Mouse (Mus musculus) cortical plate, adult 2 months (tissue): ENCODE measurements around the gene Gm37240. TPM values are rescaled to one million over a fixed set of nuclear protein-coding genes. Genes with fewer than 3 reads are reported as not detected.

ENCODE experiments used
- H3K27ac ChIP-seq: fragments of 200-500 bp; 2 replicates; pipeline ENCODE4 v1.5.1; 2012; ENCODE audit warnings: low read length, control low read depth, inconsistent platforms; ENCODE audit not compliant: insufficient read depth
- H3K4me1 ChIP-seq: fragments of 200-500 bp; 2 replicates; pipeline ENCODE4 v1.6.1; 2011; ENCODE audit warnings: low read length; ENCODE audit not compliant: control insufficient read depth, insufficient read depth
- H3K4me3 ChIP-seq: fragments of 200-500 bp; 2 replicates; pipeline ENCODE4 v1.5.1; 2011; ENCODE audit warnings: mild to moderate bottlenecking, low read length, control low read depth; ENCODE audit not compliant: insufficient read depth
- CTCF ChIP-seq: fragments of 200-500 bp; IDR thresholded peaks from 2 replicates; pipeline ENCODE4 v1.5.1; 2011; ENCODE audit warnings: mild to moderate bottlenecking, control low read depth, low read length; ENCODE audit not compliant: insufficient read depth; ENCODE audit errors: extremely low read depth
- POLR2A ChIP-seq: fragments of 200-500 bp; IDR thresholded peaks from 2 replicates; pipeline ENCODE4 v1.6.1; 2011; ENCODE audit warnings: mild to moderate bottlenecking, low read length, control low read depth; ENCODE audit not compliant: insufficient read depth; ENCODE audit errors: extremely low read depth
- polyA plus RNA-seq: library from polyadenylated mRNA; depleted of rRNA; stranded (reverse); fragments of >200 nt; gene quantifications from 2 replicates; pipeline ENCODE4 v1.2.3, GENCODE M21; 2012

Gm37240 gene
- polyA plus RNA-seq, 1 experiment: 0.81 TPM

DNA sequence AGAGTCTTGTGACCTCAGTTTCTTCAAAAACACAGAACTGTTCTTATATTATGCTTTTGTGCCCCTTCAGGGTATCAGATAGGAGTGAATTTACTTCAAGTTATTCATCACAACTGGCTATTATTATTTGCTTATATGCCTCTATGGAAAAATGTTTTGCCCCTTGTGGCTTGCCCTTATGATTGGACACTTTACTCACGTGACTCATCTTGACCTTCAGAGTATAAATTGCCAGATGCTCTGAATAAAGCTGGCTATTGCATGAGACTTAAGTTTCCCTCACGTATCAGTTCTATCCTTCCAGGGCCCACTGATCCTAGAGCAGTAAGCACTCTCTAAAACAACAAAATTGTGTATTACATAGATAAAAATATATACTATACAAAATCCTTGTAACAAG is 1385.2 kb downstream of the Gm37240 start:
- no peak overlapping the region for H3K27ac ChIP-seq
- TF ChIP-seq POLR2A (no peak), CTCF (no peak)
- no peak overlapping the region for H3K4me3 ChIP-seq
- no peaks in the 10 kb centered on the region for H3K4me1 ChIP-seq

GRCm38 (mm10) chr3:84500491-84500890 is 1386.8 kb downstream of the Gm37240 start:
- H3K27ac ChIP-seq: peak overlapping the region; percentile 56; the same call in 1 of the 2 replicates
- H3K4me3 ChIP-seq: no peak overlapping the region
- no peaks in the 10 kb centered on the region for H3K4me1 ChIP-seq
- TF ChIP-seq POLR2A: no peak
- no peak for TF ChIP-seq CTCF

DNA sequence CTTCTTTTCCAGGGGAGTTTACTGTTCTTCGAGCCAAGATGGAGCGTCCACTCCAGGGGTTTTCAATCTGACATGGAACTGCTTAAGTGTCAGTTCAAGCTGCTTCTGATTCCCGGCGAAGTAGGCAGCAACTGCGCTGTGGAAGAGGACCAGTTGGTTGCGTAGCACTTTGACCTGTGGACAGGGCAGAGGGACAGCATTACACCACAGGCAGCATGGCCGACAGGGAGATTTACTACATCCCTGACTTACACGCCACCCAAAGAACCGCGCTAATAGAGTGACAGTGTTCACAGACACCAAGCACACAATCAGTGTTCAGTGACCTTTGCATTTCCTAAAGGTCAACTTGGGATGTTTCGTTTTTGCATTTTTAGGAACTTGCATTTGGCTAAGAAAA is 1389.6 kb downstream of the Gm37240 start:
- H3K27ac ChIP-seq: no peak overlapping the region
- TF ChIP-seq POLR2A (no peak), CTCF (no peak)
- no peaks in the 10 kb centered on the region for H3K4me1 ChIP-seq
- H3K4me3 ChIP-seq: no peak overlapping the region

GRCm38 (mm10) chr3:84492657-84493056 is 1394.7 kb downstream of the Gm37240 start:
- H3K4me1 ChIP-seq: no peaks in the 10 kb centered on the region; the same call in 1 of the 2 replicates
- no peak overlapping the region for H3K4me3 ChIP-seq
- TF ChIP-seq CTCF (no peak), POLR2A (no peak)
- no peak overlapping the region for H3K27ac ChIP-seq

- Histone ChIP-seq H3K27ac (no peak overlapping the region), H3K4me1 (no peaks in the 10 kb centered on the region; the same call in 1 of the 2 replicates), H3K4me3 (no peak overlapping the region)
- TF ChIP-seq CTCF: no peak
- TF ChIP-seq POLR2A: no peak
Measured at GRCm38 (mm10) chr3:84492148-84492547, 1395.2 kb downstream of the Gm37240 start.

DNA sequence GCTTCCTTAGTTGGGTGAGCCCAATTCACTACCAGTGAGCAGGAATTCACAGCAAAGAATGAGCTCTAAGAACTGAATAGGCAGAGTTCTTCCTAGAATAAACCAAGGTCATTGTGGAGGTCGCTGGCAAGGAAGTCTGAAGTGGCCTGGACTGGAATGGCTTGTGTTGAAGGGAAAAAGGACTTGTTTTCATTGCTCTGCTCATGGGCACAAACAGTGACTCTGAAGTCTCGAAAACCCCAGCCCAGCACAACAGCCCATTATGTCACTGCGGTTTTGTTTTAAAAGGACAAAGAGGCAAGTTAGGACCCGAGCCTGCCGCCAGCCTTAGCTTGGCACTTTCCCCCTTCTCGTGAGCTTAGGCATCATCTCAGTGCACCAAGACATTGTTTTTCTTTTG is 1398.6 kb downstream of the Gm37240 start:
- H3K4me3 ChIP-seq: no peak overlapping the region
- no peaks in the 10 kb centered on the region; the same call in 1 of the 2 replicates for H3K4me1 ChIP-seq
- 0 out of 2 replicates have a peak overlapping the region, but pooled peaks have one; percentile 55 for H3K27ac ChIP-seq
- no peak for TF ChIP-seq POLR2A
- no peak for TF ChIP-seq CTCF

GRCm38 (mm10) chr3:84484891-84485290 is 1402.4 kb downstream of the Gm37240 start:
- no peak for TF ChIP-seq POLR2A
- no peak for TF ChIP-seq CTCF
- H3K27ac ChIP-seq: no peak overlapping the region
- no peak overlapping the region for H3K4me3 ChIP-seq
- H3K4me1 ChIP-seq: no peaks in the 10 kb centered on the region

GRCm38 (mm10) chr3:84484333-84484732 is 1403.0 kb downstream of the Gm37240 start:
- Histone ChIP-seq H3K4me3 (no peak overlapping the region), H3K27ac (no peak overlapping the region), H3K4me1 (no peaks in the 10 kb centered on the region)
- TF ChIP-seq POLR2A: no peak
- TF ChIP-seq CTCF: no peak

DNA sequence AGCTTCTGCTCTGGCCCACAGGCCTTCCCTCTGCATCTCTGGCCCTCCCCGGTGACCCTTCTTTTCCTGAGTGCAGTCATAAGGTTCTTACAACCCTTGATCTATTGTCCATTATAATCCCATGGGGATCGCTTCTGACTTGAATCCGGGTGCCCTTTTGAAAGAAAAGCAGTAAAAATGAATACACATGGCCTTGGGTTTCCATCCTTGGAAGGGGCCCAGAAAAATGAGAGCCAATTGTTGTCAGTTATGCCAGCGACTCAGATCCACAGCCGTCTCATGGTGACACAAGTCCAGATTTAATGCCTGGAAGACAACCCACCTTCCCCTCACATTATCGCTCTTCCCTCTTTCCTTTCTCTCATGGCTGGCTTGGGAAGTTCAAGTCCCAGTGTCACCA is 1405.2 kb downstream of the Gm37240 start:
- no peak overlapping the region for H3K27ac ChIP-seq
- TF ChIP-seq CTCF (no peak), POLR2A (no peak)
- H3K4me1 ChIP-seq: no peaks in the 10 kb centered on the region
- H3K4me3 ChIP-seq: no peak overlapping the region

DNA sequence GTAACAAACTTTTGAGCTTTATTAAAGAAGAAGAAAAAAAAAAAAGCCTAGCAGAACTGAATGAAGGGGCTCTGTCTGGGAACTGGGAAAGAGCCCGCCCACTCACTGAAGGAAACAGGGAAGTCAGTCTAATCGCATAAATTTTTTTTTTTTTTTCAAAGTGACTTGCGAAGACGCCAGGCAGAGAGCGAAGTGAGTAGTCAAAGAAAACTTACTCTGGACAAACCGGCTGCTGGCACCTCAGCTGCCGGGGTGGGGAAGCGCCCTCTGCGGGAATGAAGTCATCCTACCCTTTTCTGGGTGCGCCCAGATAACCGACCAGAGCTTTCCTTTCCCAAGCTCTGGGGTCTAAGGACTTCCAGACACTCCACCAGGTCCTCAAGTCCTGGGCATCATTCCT is 1406.2 kb downstream of the Gm37240 start:
- Histone ChIP-seq H3K4me1 (no peaks in the 10 kb centered on the region), H3K4me3 (peak overlapping the region; percentile 38; the same call in 1 of the 2 replicates), H3K27ac (no peak overlapping the region)
- TF ChIP-seq CTCF (no peak), POLR2A (no peak)
